Mouse (Mus musculus) naive thymus-derived CD4-positive, alpha-beta T cell, adult 2 months (primary cell): ENCODE results near the gene Bloc1s3.

Source experiments
- DNase-seq: peaks from one replicate; pipeline ENCODE4 v3.0.0-alpha.2; 2011; ENCODE audit warnings: low read depth

Gene Bloc1s3

DNA sequence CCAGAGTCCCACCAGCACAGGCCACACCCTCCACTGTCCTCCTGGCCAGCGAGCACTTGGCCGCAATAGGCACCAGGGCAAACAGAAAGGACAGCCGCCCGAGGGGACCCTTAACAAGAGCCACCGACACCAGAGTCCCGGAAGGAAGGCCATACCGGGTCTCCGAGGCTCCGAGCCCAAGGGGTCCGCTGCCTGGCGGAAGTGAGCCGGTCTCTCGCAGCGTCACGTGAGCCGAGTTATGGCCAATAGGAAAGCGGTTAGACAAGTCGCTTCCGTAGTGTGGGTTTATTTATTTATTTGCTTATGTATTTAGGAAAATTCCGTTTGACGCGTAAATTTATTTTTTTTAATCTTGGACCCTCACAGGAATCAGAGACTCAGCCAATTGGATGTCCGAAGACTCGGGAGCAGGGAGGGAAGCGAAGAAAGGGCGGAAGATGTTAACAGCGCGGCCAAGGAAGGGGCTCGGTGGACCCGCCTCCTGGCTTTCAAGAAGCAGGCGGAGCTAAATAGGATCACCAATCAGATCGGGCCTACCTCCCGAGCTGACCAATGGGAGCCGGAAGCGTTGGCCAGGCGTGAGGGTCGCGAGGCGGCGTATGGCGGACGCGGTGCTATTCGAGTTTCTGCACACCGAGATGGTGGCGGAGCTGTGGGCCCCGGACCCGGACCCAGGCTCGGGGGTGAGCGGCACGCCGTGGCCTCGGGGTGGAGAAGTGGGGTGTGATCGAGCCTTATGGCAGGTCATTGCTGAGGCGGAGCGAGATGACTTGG is at the start of gene Bloc1s3, which contains the start of gene Trappc6a:
Gene Bloc1s3, minus strand, starts transcription at position 218 of the 774 bp plus-strand sequence.
Gene Trappc6a, plus strand, starts transcription at position 246 of the 774 bp plus-strand sequence.
- DNase-seq: peak; percentile 94

DNA sequence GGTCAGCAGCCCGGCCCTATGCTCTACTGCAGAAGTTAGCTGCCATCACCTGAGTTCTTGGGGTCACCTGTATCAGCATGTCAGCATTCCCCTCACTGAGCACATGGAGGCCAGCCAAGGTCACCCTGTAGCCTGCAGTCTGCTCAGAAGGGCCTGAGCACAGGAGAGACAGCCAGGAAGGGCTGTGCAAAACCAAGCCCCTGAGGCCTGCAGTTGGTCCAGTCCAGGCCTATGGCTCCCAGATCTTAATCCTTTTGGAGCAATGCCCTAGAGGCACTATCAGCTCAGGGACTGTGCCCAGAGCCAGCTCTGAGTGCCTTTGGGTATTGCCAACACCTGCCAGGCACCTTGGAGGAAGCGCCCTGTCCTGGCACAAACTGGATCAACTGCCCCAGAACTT is 48.9 kb upstream of the Bloc1s3 start:
- no peak for DNase-seq

- no peak for DNase-seq
Measured at GRCm38 (mm10) chr7:19554168-19554567, 46.0 kb upstream of the Bloc1s3 start.

DNA sequence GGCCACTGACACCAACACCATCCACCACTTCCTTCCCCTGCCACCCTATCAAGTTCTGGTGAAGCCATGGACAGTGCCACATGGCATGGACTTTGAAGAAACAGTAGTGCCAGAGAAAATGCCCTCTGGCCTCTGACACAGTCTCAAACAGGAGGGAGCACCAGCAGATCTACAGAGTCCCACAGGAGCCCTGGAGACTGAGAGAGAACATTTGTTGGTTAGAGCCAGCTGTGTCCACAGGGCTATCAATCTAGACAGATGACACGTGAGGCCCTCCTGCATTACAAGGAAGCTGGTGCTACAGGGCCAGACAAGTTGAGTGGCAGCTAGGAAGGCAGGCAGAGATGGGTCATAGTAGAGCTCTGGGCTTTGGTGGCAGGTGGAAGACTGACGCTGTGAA is 44.3 kb upstream of the Bloc1s3 start:
- no peak for DNase-seq

- no peak for DNase-seq
Measured at GRCm38 (mm10) chr7:19551634-19552033, 43.5 kb upstream of the Bloc1s3 start.

DNA sequence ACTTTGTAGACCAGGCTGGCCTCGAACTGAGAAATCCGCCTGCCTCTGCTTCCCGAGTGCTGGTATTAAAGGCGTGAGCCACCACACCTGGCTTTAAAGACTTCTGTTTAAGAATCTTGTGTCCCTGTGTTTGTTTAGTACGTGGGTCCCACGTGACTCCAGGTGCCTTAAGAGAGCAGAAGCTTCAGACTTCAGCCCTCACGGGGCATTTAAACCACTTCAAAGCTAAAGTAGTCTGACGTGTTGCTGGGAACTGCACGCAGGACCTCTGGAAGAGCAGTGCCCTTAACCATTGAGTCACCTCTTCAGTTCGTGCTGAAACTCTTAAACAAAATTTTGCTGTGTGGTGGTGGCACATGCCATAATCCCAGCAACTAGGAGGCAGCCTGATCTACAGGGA is 41.2 kb upstream of the Bloc1s3 start:
- no peak for DNase-seq

DNA sequence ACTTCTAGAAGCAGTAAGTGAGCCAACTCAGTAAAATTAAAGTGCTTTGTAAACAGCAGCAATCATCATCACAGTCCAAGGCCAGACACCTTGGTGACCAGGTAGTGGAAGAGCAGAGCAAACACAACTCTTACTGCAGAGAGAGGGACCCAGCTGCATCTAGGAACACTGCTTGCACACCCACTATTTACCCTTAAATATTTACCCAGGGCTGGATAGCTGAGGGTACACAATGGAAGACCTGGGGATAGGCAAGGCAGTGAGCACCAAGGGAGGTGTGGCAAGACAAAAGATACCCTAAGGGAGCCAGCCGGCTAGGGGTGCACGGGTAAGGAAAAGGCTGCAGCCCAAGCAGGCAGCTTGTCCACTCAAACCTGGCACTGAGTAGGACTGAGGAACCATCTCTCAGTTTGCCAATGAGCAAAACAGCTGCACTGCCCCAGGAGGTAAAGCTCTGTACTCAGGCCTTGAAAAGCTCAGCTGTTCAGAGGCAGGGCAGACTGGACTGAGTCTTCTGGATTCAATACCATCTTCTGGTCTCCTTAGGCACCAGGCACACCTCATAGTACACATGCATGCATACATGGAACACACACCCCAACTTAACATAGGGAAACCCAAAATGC is 39.3 kb upstream of the Bloc1s3 start:
- DNase-seq: no peak

DNA sequence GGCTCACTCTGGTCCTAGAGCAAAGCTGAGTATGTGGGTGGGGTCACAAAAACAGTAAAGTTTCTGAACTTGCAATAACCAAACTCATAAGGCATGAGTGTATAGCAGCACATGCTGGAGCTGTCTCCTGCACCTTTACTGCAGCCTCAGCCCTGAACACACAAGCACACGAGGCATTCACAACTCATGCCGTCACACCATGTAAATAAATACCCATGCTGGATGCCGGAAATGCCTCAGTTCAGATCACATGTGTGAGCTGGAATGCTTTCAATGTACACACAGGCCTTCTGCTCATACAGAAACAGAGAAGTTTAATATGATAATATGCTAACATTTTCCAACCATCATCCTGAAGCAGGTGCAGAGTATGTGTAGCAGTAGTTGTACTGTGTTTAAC is 37.8 kb upstream of the Bloc1s3 start:
- no peak for DNase-seq

DNA sequence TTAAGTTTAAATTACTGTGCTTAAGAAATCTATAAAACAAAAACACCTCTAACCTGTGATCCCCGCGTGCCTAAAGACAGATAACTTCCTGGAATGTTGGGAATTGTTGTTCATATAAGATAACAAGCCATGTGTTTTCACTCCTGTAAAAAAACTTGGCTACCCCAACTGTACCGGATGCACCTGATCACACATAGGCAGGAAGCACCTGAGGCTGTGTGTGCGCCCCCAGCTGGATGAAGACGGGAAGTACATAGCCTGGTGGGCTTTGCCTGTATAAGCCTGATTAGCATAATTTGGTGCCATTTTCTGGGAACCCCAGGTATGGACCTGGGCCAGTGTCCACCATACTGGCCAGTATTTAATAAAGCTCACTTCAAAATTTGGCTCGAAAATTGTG is 35.4 kb upstream of the Bloc1s3 start:
- DNase-seq: peak; percentile 71

GRCm38 (mm10) chr7:19542155-19542691 is 34.1 kb upstream of the Bloc1s3 start:
- no peak for DNase-seq

DNA sequence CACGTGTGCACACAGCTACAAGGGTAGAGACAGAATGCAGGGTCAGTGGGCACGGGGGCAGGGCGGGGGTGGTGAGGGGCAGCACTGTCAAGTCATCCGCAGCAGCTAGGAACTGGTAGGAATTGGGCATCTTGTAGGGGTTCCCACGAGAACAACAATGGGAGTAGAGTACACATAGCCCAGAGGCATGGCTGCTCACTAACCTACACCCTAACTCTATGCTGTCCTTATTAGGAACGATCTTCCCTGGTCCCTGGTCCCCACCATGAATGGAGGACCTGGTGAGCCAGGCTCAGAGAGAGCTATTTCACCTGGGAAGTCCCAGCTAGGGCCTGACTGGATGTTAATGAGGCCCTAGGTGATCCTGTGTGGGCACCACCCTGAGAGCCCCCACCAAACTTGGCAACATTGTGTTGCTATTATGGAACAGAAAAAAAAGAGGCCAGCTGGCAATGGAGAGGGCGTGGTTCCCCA is 33.6 kb upstream of the Bloc1s3 start:
- no peak for DNase-seq

DNA sequence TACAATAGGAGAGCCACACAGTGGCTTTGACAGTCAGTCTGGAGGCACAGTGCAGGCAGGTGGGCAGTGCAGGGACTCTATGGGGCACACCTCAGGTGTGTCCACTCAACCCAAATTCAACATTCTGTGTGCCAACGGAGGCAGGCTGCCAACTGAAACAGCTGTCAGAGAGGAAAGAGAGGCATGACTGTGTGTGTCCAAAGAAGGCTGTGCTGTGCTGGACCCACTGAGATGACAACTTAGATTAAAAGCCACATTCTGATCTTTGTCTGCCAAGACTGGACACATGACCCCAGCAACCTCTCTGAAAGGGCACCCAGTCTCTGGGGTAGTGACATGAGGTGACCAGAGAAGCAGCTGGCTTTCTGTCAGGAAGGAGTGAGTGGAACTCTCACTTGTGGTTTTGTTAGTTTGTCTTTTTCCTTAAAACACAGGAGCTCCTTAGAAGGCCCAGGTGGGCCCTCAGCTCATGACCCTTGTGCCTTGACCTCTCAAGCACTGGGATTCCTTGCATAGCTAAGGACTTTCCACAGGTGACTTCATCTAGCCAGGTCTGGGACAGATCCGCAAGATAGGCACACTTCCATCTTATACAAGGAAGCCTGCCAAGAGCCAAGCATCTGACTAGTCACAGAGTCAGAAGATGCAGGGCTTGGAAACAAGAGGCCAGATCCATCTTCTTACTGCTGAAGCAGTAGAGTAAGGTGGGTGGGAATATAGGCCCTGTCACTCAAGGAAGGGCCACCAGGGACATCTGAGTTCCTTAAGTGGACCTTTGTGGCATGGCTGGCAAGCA is 32.8 kb upstream of the Bloc1s3 start:
- DNase-seq: no peak

DNA sequence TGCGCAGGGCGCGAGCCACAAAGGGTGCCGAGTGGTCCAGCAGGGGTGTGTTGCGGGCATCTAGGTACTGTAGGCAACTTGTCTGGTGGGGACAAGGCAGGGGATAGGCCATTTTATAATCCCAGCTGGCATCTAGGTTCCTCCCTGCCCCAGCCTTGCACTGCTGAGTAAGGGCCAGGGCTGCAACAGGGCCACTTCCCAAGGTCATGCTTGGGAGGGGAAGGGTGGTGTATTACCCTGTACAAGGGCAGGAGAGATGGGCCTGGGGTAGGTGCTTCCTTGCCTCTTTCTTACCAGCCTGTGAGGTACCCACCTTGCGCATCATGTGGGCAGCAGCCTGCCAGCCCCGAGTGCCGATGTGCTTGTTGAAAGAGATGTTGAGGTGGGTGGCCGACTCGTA is 26.5 kb upstream of the Bloc1s3 start:
- no peak for DNase-seq

DNA sequence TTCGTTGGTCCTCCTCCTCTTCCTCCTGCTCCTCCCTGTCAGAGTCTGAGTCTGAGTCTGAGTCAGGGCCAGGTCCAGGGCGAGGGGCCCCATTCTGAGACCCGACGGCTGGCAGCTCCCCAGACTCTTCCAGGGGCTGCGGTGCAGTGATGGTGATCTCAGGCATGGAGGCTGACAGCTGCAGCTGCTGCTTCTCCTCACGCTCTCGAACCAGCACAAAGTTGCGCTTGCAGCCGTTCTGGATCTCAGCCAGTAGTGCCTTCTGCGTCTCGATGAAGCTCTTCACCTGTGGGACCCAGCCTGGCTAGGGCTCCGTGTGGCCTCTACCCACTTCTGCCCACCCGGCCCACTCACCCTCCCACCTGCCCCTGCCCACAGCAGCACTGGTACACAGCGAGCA is 24.1 kb upstream of the Bloc1s3 start:
- DNase-seq: no peak

GRCm38 (mm10) chr7:19531077-19531476 is 22.9 kb upstream of the Bloc1s3 start:
- no peak for DNase-seq

- DNase-seq: no peak
Measured at GRCm38 (mm10) chr7:19525105-19525481, 16.9 kb upstream of the Bloc1s3 start.

DNA sequence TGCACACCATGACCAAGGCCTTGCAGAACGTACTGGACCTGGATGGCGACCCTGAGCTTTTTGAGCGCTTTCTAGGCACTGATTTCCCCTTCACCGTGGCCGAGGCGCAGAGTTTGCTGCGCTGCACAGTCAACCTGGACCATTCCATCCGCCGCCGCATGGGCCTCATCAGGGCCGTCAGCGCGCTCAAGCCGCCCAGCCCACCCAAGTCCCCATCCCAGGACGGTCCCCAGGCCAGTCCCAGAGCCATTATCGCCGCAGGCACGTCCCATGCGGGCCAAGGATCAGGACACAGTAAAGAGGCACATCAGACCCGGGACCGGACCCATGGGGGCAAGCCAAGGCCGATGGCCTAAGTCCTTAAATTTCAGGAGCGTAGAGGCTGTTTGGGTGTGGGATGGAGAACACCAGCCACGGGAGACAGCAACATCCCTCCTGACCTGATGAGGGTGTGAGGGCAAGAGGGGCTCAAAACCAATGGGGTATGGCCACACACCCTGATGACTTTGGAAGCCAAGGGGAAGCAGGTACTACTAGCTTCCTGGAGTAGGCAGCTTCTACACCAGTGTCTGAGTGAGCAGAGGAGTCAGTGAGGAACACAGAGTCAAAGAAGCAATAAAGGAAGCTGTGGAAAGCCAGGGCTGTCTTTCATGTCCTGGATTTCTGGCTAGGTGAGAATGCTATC is 16.4 kb upstream of the Bloc1s3 start:
- DNase-seq: no peak

- peak; percentile 33 for DNase-seq
Measured at GRCm38 (mm10) chr7:19523757-19524419, 15.7 kb upstream of the Bloc1s3 start.

- DNase-seq: no peak
Measured at GRCm38 (mm10) chr7:19523017-19523756, 15.0 kb upstream of the Bloc1s3 start.

DNA sequence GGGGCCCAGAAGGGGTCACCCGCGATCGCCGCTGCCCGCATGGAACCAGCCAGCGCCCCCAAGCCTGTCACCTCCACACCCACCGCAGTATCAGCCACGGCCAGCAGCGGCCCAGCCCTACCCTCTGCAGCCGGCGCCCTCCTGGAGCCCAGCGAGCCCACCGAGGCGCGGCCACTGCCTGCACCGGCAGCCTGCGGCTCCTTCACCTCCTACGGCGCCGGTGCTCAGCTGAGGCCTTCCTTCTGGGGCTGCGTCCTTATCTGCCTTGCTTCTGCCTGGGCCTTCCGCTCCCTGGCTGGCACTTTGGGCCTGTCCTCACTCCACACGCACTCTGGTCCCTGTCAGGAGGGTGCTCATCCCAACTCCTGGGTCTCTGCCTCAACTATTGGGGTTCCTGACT is 11.9 kb upstream of the Bloc1s3 start:
- no peak for DNase-seq
